Mouse (Mus musculus) induced T-regulatory cell, adult 2 months (primary cell): ENCODE results near the gene Myo16.
A peak's percentile ranks its signal among the peaks of the same experiment; 100 is the strongest.

ENCODE experiments used
- DNase-seq: peaks from one replicate; pipeline ENCODE4 v3.0.0-alpha.2; 2012; ENCODE audit warnings: low read depth

Gene Myo16

GRCm38 (mm10) chr8:10413881-10414280, 260.2 kb downstream of the Myo16 start:
- DNase-seq = no peak

GRCm38 (mm10) chr8:10414684-10415212, 261.0 kb downstream of the Myo16 start:
- peak; percentile 54 for DNase-seq

GRCm38 (mm10) chr8:10415288-10415687, 261.6 kb downstream of the Myo16 start:
- DNase-seq = no peak

GRCm38 (mm10) chr8:10415885-10416284, 262.2 kb downstream of the Myo16 start:
- no peak for DNase-seq

DNA sequence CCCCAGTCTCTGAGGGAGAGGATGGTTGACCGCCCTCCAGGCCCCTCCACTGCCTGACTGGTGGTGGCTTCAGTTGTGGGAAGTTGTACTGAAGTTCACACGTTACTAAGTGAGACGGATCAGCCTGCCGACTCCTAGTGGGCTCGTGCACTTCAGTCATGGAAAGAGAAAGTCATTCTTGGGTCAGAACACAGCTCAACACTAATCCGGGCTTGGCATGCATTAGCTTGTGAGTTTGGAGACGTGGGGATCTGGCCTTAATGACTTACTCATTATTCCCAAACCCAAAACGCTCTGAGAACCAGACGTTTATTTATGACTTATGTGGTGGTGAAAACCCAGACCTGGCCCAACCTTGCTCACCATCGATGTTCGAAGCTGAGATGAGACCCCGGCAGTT, 263.1 kb downstream of the Myo16 start:
- no peak for DNase-seq

- no peak for DNase-seq
Measured at GRCm38 (mm10) chr8:10417281-10417680, 263.6 kb downstream of the Myo16 start.

DNA sequence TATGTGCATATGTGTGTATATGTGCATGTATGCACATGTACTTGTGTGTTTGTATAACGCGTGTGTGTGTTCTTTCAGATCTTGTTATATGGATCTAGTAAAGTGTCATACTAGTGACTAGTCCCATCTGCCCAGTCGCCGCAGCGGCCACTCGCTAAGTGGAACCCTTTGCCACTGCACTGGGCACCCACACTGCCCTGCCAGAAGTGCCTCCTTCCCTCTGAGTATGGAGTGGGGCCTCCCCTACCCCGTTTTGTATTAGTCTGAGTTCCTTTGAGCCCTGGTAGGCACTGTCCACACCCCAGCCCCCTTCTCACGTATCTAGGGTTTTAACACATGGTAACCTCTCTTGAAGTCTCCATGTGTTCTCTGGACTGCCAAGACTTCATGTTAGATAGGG, 264.3 kb downstream of the Myo16 start:
- no peak for DNase-seq

- DNase-seq = no peak
Measured at GRCm38 (mm10) chr8:10418971-10419370, 265.3 kb downstream of the Myo16 start.

DNA sequence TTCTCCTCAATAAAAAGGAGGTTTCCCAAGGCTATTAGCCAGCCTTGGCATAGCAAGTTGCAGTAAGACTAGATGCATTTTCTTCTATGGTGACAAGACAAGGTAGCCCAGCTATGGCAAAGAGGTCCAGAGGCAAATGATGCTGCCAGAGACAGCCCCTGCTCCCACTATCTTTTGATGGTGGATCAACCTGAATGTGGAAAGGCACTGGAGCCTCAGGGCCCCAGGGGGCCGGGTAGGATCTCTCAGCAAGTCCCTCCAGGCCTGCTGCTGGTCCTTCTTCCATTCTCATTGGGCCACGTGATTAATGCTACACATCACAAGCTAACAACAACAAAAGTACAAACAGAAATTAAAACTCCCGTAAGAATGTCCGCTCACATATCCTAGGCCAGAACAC, 266.0 kb downstream of the Myo16 start:
- no peak for DNase-seq

GRCm38 (mm10) chr8:10420551-10420950, 266.8 kb downstream of the Myo16 start:
- DNase-seq = no peak

- DNase-seq = no peak
Measured at GRCm38 (mm10) chr8:10421516-10422090, 267.9 kb downstream of the Myo16 start.

DNA sequence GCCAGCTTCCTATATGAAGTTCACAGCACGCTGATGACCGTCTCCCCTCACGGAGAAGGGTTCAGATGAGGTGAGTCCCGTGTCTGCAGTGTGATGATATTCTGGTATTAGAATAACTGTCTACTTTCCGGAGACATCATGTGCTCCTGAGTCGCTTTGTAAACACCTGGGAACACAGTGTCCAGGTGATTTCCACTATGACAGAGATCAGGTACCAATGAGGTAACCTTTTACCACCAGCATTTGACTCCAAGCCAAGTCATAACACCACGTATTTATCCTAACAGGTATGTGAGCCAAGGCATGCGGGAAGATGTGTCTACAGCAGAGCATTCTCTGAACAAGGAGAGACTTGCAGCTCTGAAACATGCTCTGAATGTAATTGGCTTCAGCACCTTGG, 281.8 kb downstream of the Myo16 start:
- no peak for DNase-seq

GRCm38 (mm10) chr8:10438772-10439171, 285.1 kb downstream of the Myo16 start:
- DNase-seq = peak; percentile 62

DNA sequence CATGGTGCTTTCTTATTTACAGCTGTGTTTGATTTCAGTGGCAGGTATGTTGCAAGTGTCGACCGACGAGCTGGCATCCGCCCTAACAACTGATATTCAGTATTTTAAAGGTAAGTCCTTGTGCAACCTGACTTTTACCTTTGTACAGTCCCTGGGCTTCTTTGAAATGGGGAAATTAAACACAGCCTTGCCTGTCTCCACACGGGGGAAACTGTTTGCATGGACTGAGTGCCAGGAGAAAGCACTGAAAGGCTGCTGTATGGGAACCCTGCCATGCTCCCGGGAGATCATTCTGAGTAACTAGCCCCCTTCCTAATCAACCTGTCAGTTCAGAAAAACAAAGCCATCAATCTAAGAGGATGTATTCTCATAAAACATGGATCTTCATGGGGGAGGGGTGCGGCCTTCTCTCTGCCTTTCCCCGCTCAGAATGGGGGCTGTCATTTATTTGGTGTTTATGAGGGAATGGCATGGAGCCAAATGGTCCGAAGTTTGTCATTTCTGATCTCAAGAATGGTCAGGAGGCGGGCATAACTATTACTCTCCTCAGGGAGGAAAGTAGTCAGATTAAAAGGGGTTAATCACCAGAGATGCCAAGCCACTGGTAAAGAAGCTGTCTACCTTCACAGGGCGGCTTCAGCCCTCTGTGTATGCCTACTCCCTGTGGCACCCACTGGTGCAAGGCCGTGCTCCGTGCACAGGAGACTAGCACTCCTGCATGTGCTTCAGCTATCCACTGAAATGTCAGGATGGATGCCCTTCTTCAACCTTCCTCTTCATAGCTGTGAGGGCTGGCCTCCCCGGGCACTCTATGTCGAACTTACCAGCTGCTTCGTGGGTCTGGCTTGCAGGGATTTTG, 286.1 kb downstream of the Myo16 start:
- DNase-seq = no peak

DNA sequence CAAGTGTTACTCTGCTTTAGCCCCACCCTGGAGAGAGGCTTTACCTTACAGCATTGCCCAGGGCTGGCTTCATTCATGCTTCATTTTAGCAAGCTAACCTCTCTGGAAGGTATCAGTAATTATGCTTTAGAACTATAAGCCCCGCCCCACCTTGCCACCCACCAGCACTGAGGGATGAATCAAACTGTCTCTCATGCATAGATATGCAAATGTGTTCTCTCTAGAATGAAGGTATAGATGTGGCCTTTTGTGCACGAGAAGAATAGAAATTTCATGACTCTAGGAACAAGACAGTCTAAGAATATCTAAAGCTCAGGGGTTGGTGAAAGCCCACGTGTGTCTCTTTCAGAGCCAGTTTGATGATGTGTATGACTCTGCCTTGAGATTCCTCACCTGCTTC, 288.9 kb downstream of the Myo16 start:
- DNase-seq = no peak

- no peak for DNase-seq
Measured at GRCm38 (mm10) chr8:10445011-10445410, 291.3 kb downstream of the Myo16 start.

DNA sequence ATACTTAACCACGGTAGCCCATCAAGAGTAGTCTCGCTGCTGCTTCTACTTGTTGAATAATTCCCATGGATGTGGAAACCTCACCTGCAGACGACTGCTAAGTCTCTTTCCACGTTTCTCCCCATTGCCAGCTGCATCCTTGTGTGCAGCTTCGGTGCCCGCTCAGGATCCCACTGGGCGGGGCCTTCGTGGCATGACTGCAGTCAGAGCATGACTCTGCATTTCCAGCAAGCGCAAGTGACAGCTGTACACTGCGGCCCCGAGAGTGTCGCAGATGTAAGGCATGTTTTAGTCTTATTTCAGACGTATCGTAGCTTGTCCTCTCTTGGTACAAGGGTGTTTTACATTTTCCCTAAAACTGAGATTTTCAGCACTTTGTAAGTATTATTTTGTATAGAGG, 294.8 kb downstream of the Myo16 start:
- no peak for DNase-seq

DNA sequence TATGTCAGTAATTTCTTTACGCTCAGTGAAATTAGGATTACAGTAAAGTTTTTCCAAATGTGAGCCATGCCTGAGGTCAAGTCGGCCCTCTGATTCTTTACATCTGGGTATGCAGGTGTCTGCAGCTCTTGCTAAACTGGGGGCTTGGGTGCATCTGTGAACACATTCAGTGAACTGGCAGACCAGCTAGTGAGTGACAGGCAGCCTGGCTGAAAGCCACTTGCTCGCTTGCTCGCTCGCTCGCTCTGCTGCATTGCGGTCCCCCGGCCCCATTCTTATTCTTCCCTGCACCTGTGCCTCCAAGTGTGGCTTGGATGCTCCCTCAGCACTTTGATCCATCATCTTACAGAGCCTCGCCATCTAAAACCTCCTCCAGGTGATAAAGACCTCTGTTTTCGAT, 299.3 kb downstream of the Myo16 start:
- DNase-seq = no peak

DNA sequence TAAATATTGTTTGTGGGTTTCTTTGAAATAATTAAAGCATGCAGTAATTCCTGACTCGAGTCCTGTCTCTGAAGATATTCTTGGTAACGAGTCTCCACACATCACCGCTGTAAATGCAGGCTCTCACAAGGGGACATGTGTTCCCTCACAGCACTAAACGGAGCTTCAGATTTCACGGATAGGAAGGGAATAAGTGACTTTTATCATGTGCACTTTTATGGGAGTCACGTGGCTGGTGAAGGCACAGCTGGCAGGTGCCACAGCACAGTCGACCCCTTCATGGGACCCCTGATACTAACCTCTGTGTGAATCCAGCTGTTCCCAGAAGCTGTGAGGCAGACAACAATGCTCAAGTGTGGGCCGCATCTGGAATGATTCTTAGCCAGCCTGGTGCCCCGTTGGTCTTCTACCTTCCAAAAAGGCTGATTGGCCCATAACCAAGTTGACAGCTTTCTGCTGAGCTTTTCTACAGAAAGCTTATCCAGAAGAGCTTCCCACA, 304.5 kb downstream of the Myo16 start:
- no peak for DNase-seq

GRCm38 (mm10) chr8:10462271-10462670, 308.6 kb downstream of the Myo16 start:
- no peak for DNase-seq

DNA sequence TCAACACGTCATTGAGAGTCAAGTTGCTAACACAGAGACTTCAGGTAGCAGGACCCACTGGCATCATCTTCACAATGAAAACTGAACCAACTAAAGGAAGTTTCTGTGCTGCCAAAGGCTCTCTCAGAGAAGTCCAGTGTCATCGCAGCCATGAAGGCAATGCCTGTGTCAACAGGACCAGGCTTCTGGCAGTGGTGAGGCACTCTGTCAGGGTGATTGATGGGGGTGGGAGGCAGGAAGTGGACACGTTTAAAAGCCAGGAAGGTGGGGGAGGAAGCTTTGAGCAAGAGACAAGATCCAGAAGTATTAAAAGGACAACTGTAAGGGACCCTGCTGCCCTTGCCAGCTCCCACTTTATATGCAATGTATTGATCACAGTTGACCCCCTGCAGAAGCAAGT, 314.8 kb downstream of the Myo16 start:
- no peak for DNase-seq

DNA sequence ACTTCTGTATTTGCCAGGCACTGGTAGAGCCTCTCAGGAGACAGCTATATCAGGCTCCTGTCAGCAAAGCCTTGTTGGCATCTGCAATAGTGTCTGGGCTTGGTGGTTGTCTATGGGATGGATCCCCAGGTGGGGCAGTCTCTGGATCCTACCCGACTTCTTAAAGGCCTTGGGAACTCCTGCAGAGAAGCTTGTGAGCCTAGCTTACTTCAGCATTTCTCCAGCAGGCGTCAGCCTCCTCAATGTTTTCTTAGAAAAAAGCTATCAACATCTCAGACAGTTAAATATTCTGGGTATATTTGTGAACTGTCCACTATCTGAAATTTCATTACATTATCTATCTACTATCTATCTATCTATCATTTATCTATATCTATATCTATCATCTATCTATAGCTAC, 315.9 kb downstream of the Myo16 start:
- DNase-seq = no peak

- no peak for DNase-seq
Measured at GRCm38 (mm10) chr8:10470280-10470679, 316.6 kb downstream of the Myo16 start.
